Comparison of ENCODE assay signal across 8 mouse cellular contexts in genomic region chr19:24284187-24284586, GRCm38 (mm10). TPM values are rescaled to one million over a fixed set of nuclear protein-coding genes. Genes with fewer than 3 reads are reported as not detected.
DNase-seq lines count a peak whose midpoint lies in the region; ATAC-seq and TF ChIP-seq lines count a peak whose summit lies in the region.

No protein-coding gene starts in this region.

- TF ChIP-seq CTCF in left cerebral cortex, adult 2 months (IDR thresholded peaks at IDR 0.05) = peak; percentile 90

- peak; percentile 82 for DNase-seq in CD4-positive, CD25-positive, alpha-beta regulatory T cell, adult 2 months (ENCODE audit: low read depth, low spot score)
- no peak for DNase-seq in left cerebral cortex, adult 2 months (ENCODE audit: extremely low spot score in 1 of 2, low spot score in 2 of 2)
- no peak for DNase-seq in left cerebral cortex, adult 11 months (ENCODE audit: low spot score)
- DNase-seq in adrenal gland, adult 18-20 months (ENCODE audit: low spot score in 2 of 2) = peak; percentile 48 to 69
- peak; percentile 76 for DNase-seq in lung, postnatal 10 days
- peak; percentile 75 for DNase-seq in thymus, postnatal 0 days (ENCODE audit: low spot score)

- no peak overlapping the region for H3K4me3 ChIP-seq in left cerebral cortex, adult 2 months

- ATAC-seq in CD4-positive, CD25-positive, alpha-beta regulatory T cell, adult 4 months = no peak
- 0 out of 2 replicates have a peak, but pooled peaks have one; percentile 35 for ATAC-seq in erythroblast, adult 5-6 weeks (replicated peaks; ENCODE audit: low FRiP score, poor library complexity, severe bottlenecking)

- H3K27ac ChIP-seq in left cerebral cortex, adult 2 months = no peak overlapping the region

- intact Hi-C loops in left cerebral cortex, adult 2 months (cut with DNase I) = loop anchor here (5.0 kb wide), 2 partner anchors 273 to 588 kb away; partner anchors contain the start of gene Pip5k1b

RNA-seq across cellular contexts. Expression of gene Fxn, which starts 3.8 kb away (rescaled TPM):
- polyA plus RNA-seq in CD4-positive, CD25-positive, alpha-beta regulatory T cell, adult 4 months (2017; shearing (Covaris generic)) = 10 to 100 TPM; 13.2 to 16.9 TPM
- 1 to 10 TPM; 5.9 to 8.1 TPM for total RNA-seq in left cerebral cortex, adult 2 months (2021)
- 10 to 100 TPM; 13.4 to 14.8 TPM for total RNA-seq in adrenal gland, adult 18-20 months (2021)
- total RNA-seq in erythroblast, adult 5-6 weeks (2015; ENCODE audit: low replicate concordance) = 10.7 and 19.2 TPM in 2 replicates
- 3.0 and 5.7 TPM in 2 replicates for total RNA-seq in erythroblast, adult 5-6 weeks (2017; ENCODE audit: low replicate concordance)
- 72.7 and 74.5 TPM in 2 replicates for polyA plus RNA-seq in thymus, postnatal 0 days (2015; fragmentation: Nextera tagmentation; extraction: Ambion mirVana)

RNA-seq across cellular contexts. Expression of gene Tjp2, which starts 59.4 kb away (rescaled TPM):
- 1 to 10 TPM; 4.2 to 4.6 TPM for polyA plus RNA-seq in CD4-positive, CD25-positive, alpha-beta regulatory T cell, adult 4 months (2017; shearing (Covaris generic))
- 10 to 100 TPM; 16.5 to 19.1 TPM for total RNA-seq in left cerebral cortex, adult 2 months (2021)
- total RNA-seq in adrenal gland, adult 18-20 months (2021) = 10 to 100 TPM in 1 of 2 experiments, 1 to 10 TPM in 1; 6.3 to 10.5 TPM
- not detected in 2 replicates for total RNA-seq in erythroblast, adult 5-6 weeks (2015; ENCODE audit: low replicate concordance)
- total RNA-seq in erythroblast, adult 5-6 weeks (2017; ENCODE audit: low replicate concordance) = 0.17 and 0.98 TPM in 2 replicates
- polyA plus RNA-seq in thymus, postnatal 0 days (2015; fragmentation: Nextera tagmentation; extraction: Ambion mirVana) = 9.4 and 9.5 TPM in 2 replicates

Comparison
In these comparisons a context has a peak if more than half of its experiments do, and no peak if none do; other contexts are left out.
1. DNase-seq: peak in CD4-positive, CD25-positive, alpha-beta regulatory T cell, adult 2 months (single experiment), adrenal gland, adult 18-20 months (2 of 2), lung, postnatal 10 days (single experiment) and thymus, postnatal 0 days (single experiment); none in left cerebral cortex, adult 2 months (0 of 2) and left cerebral cortex, adult 11 months (single experiment).